Mouse (Mus musculus) kidney, embryonic 15.5 days (tissue): Measurements from ENCODE around the gene Sema4c. TPM values are rescaled to one million over a fixed set of nuclear protein-coding genes. Genes with fewer than 3 reads are reported as not detected.
"Not testable (repeated sequence)": the region's sequence is repeated elsewhere in the genome, so short reads cannot be mapped to it uniquely, and the experiment has no call there.

Source experiments
- ATAC-seq: fragments of 200-750 bp; cut with Nextera tagmentation; replicated peaks from 2 replicates; pipeline ENCODE4 v1.8.0; 2017; ENCODE audit warnings: moderate TSS enrichment; ENCODE audit not compliant: low FRiP score
- H3K27ac ChIP-seq: fragments of 300-500 bp; sonication (generic); 2 replicates; pipeline ENCODE4 v1.5.1; 2015; ENCODE audit warnings: mild to moderate bottlenecking, inconsistent platforms
- H3K27me3 ChIP-seq: fragments of 300-500 bp; sonication (generic); 2 replicates; pipeline ENCODE4 v1.6.1; 2015; ENCODE audit warnings: inconsistent platforms
- H3K36me3 ChIP-seq: fragments of 300-500 bp; sonication (generic); 2 replicates; pipeline ENCODE4 v1.6.1; 2015; ENCODE audit warnings: inconsistent platforms
- H3K4me1 ChIP-seq: fragments of 300-500 bp; sonication (generic); 2 replicates; pipeline ENCODE4 v1.6.1; 2015; ENCODE audit warnings: inconsistent platforms
- H3K4me2 ChIP-seq: fragments of 300-500 bp; sonication (generic); 2 replicates; pipeline ENCODE4 v1.6.1; 2015; ENCODE audit warnings: moderate library complexity, mild to moderate bottlenecking, inconsistent platforms
- H3K4me3 ChIP-seq: fragments of 300-500 bp; sonication (generic); replicated peaks from 2 replicates; pipeline ENCODE4 v1.5.1; 2015; ENCODE audit warnings: mild to moderate bottlenecking, inconsistent platforms
- H3K9ac ChIP-seq: fragments of 300-500 bp; sonication (generic); 2 replicates; pipeline ENCODE4 v1.6.1; 2015; ENCODE audit warnings: mild to moderate bottlenecking, inconsistent platforms
- H3K9me3 ChIP-seq: fragments of 300-500 bp; sonication (generic); replicated peaks from 2 replicates; pipeline ENCODE4 v1.6.1; 2016; ENCODE audit warnings: inconsistent platforms
- WGBS: fragments of 180-500 bp; shearing (Covaris S2); methylation state at CpG from one replicate; pipeline ENCODE4 v1.1.7; 2015; ENCODE audit warnings: mixed read lengths; 5-methylcytosine and 5-hydroxymethylcytosine counted together
- polyA plus RNA-seq: library from polyadenylated mRNA; unstranded; fragments of >200 nt; fragmentation: Nextera tagmentation; extraction: Ambion mirVana; gene quantifications from 2 replicates; pipeline ENCODE4 v1.2.1, GENCODE M21; 2015

The Sema4c gene
- polyA plus RNA-seq, 1 experiment from 2014 or later: 23.3 TPM

DNA sequence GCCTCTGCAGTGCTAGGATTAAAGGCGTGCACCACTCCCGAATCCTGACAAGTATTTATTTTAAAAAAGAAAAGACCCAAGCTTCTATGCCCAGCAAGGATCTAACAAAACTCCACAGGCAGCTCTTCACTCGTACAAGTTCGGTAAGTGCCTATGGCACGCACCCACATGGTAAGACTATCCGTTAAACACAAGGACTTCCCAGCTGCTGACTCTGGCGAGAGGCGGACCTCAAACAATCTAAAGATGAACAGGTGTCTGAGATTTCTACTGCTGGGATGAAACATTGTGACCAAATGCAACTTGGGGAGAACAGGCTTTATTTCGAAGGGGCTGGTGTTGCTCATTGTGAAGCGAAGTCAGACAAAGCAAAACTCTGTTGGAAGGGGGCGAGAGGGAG is 18.0 kb downstream of the Sema4c start:
- WGBS: 90% methylated on average over 11 of the region's 11 CpGs
- Histone ChIP-seq H3K4me3 (no peak overlapping the region), H3K9me3 (no peaks in the 10 kb centered on the region), H3K4me2 (no peak overlapping the region), H3K4me1 (no peaks in the 10 kb centered on the region), H3K36me3 (peaks cover 61% of the 10 kb centered on the region), H3K27ac (no peak overlapping the region), H3K27me3 (no peaks in the 10 kb centered on the region), H3K9ac (no peak overlapping the region)
- no peak for ATAC-seq

DNA sequence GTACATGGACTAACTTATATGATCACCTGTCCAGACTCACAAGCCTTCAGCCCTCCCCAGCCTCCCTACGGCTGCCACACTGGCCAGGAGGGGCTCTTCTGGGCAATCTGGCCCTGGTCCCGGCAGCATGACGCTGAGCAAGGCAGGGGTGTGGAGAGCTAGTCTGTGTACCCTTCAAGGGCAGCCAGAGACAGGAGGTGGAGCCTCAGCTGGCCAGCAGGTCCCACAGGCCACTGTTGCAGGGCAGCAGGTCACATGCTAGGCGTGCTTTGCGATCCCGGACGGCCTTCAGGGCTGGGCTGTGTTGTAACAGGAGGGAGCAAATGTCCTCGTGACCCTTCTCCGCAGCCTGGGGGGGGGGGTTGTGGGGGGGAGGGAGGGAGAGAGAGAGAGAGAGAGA is 19.0 kb downstream of the Sema4c start, which contains the start of gene Gm42417:
Gene Gm42417, minus strand, starts transcription at position 244 of the 400 bp plus-strand sequence.
- 40% methylated on average over 9 of the region's 9 CpGs for WGBS

DNA sequence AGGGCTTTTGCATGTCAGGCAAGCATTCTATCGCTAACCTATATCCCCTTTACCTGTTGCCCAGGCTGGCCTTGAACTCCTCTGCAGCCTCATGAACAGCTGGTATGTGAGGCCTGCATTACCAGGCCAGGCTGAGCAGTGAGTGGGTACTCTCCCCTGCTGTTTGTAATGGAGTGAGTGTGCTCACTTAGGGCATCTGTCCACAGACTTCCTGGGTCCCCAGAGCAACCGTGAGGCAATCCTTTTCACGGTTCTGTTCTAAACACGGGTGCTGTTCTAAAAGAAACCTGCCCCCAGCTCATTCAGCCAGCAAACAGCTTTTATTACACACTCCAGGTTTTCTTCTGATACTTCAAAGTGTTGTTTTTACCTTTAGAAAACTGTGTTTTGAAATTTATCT is 19.4 kb downstream of the Sema4c start:
- ATAC-seq: no peak
- no peak overlapping the region for H3K9ac ChIP-seq
- no peak overlapping the region for H3K27ac ChIP-seq

More for the DNA sequence above, 19.0 kb downstream of the Sema4c start, which contains the start of gene Gm42417:
- no peak; the same call in 1 of the 2 replicates for ATAC-seq
- Histone ChIP-seq H3K4me3 (no peak within 1 kb of the TSS), H3K27ac (no peak within 1 kb of the TSS), H3K27me3 (no peaks in the 10 kb centered on the region), H3K9me3 (no peaks in the 10 kb centered on the region), H3K9ac (no peak within 1 kb of the TSS), H3K4me1 (0 out of 2 replicates have a peak, but pooled peaks cover 1% of the 10 kb centered on the region), H3K36me3 (peaks cover 59% of the 10 kb centered on the region), H3K4me2 (no peak within 1 kb of the TSS)

DNA sequence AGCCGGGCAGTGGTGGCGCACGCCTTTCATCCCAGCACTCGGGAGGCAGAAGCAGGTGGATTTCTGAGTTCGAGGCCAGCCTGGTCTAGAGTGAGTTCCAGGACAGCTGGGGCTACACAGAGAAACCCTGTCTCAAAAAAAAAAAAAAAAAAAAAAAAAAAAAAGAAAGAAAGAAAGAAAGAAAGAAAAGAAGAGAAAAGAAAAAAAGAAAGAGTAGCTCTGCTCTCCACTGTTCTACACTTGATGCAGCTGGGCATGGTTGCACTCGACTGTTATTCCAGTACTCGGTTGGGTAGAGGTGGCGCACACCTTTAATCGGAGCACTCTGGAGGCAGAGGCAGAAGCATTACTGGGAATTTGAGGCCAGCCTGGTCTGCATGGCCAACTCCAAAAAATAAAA is 21.4 kb downstream of the Sema4c start, which contains the start of gene Ankrd23:
Gene Ankrd23, minus strand, starts transcription at position 101 of the 400 bp plus-strand sequence.
- WGBS: 95% methylated on average over 9 of the region's 9 CpGs

More for the DNA sequence above, 19.4 kb downstream of the Sema4c start:
- WGBS: 85% methylated on average over 4 of the region's 4 CpGs
- H3K36me3 ChIP-seq: peaks cover 55% of the 10 kb centered on the region
- 0 out of 2 replicates have a peak, but pooled peaks cover 3% of the 10 kb centered on the region for H3K4me1 ChIP-seq
- H3K9me3 ChIP-seq: no peaks in the 10 kb centered on the region
- H3K4me2 ChIP-seq: no peak overlapping the region
- no peak overlapping the region for H3K4me3 ChIP-seq
- no peaks in the 10 kb centered on the region for H3K27me3 ChIP-seq

DNA sequence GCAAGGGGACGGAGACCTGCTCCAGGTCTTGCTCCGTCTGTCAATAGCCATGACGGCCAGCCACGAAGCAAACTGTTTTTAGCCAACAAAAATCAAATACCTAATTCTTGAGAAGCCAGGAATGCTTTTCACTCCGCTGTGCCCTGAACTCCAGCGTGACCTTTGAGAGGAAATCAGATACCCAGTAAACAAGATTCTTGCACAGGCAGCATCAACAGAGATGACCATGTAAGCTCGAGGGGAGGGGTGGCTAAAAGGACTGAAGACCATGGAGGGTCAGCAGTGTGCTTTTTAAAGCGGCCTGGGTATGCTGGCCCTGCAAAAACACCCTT is 21.8 kb downstream of the Sema4c start:
- Histone ChIP-seq H3K4me1 (0 out of 2 replicates have a peak, but pooled peaks cover 3% of the 10 kb centered on the region), H3K27me3 (no peaks in the 10 kb centered on the region), H3K4me2 (no peak overlapping the region), H3K36me3 (peaks cover 47% of the 10 kb centered on the region), H3K9ac (no peak overlapping the region), H3K9me3 (no peaks in the 10 kb centered on the region), H3K4me3 (no peak overlapping the region), H3K27ac (no peak overlapping the region)
- 66% methylated on average over 8 of the region's 8 CpGs for WGBS
- ATAC-seq: no peak

More for the DNA sequence above, 21.4 kb downstream of the Sema4c start, which contains the start of gene Ankrd23:
- ATAC-seq, H3K4me2 ChIP-seq, H3K9ac ChIP-seq, H3K4me3 ChIP-seq, H3K27me3 ChIP-seq, H3K4me1 ChIP-seq, H3K27ac ChIP-seq, H3K9me3 ChIP-seq: not testable (repeated sequence)
- H3K36me3 ChIP-seq: peaks cover 47% of the 10 kb centered on the region

DNA sequence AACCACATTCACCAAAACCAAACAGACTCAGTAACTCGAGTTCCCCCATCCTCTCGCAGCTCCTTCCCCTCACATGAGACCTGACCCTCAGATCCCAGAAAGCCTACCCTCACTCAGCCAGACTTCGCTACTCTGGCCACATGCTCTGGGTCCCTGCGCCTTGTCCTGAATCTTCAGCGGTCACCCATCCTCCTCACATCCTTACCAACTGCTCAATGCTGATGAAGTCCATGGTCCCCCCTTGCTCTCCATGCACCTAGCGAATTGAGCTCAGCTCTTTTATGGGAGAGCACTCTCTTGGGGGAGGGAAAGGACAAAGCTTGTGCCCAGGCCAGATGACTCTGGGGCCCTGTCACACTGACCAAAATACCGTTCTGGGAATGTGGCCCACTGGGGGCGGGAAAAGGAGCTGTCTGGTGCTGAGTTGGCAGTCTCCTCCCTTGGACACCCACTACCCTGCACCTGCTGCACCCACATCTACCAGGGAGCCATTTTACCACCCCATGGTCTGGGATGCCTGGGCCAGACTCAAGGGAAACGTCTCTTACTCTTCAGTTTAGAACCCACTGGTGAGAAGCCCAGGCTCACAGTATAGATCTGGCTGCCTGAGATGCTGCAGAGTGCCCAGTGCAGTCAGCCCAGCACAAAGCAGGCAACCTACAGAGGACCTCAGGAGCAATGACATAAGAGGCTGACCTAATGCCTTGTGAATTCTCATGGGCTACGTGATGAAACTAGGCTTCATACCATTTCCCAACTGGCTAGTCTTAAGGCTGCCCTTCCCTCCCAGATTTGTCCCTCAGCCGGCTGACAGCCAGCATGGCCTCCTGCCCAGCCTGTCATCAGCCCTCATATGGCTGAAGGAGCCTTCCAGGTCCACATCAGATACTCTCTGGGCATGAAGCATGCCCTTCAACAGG is 22.4 kb downstream of the Sema4c start:
- H3K27ac ChIP-seq: no peak overlapping the region
- 86% methylated on average over 11 of the region's 11 CpGs for WGBS
- peaks cover 47% of the 10 kb centered on the region for H3K36me3 ChIP-seq
- no peak overlapping the region for H3K4me3 ChIP-seq
- no peaks in the 10 kb centered on the region for H3K27me3 ChIP-seq
- H3K4me2 ChIP-seq: no peak overlapping the region
- 0 out of 2 replicates have a peak, but pooled peaks cover 3% of the 10 kb centered on the region for H3K4me1 ChIP-seq
- no peak for ATAC-seq
- H3K9me3 ChIP-seq: no peaks in the 10 kb centered on the region
- no peak overlapping the region for H3K9ac ChIP-seq

DNA sequence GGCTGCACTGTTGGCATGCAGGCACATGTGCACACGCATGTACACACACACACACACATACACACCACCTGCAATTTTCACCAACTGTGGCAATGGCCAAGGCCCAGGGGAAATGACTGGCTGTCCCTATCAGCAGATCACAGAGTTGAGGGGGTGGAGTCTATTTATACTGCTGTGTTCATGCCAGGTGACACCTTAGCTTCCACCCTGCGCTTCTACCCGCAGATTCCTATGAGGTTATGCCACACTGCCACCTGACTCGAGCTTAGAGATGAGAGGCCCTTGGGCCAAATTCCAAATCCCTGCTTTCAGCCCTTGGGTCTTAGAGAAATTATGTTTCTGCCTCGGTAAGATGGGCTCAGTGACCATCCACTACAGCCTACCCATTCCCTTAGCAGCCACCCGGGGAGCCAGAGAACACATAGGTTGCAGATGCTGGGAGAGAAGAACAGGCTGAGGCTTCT is 23.5 kb downstream of the Sema4c start:
- H3K36me3 ChIP-seq: peaks cover 42% of the 10 kb centered on the region
- no peak overlapping the region for H3K27ac ChIP-seq
- no peaks in the 10 kb centered on the region for H3K9me3 ChIP-seq
- no peak overlapping the region for H3K4me2 ChIP-seq
- no peaks in the 10 kb centered on the region for H3K27me3 ChIP-seq
- H3K4me1 ChIP-seq: 0 out of 2 replicates have a peak, but pooled peaks cover 3% of the 10 kb centered on the region
- no peak overlapping the region for H3K4me3 ChIP-seq
- WGBS: 61% methylated on average over 6 of the region's 6 CpGs
- no peak overlapping the region for H3K9ac ChIP-seq
- ATAC-seq: no peak

DNA sequence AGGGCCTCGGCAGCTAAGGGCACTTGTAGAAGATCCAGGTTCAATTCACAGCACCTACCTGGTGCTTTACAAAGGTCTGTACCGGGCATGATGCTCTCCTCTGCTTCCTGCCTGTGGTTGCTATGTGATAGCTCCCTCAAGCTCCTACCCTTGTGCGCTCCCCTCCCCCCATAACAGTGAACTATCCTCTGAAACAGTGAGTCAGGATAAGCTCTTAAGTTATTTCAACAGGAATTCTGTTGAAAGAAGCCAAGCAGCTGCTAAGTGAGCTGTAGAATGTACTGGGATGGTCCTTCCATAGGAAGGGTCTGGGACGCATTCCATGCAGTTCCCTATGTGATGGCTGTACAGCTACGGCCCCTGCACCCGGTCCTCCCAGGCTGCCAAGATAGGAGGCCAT is 24.6 kb downstream of the Sema4c start:
- Histone ChIP-seq H3K27ac (no peak overlapping the region), H3K36me3 (peaks cover 31% of the 10 kb centered on the region), H3K9ac (no peak overlapping the region), H3K4me3 (no peak overlapping the region), H3K9me3 (no peaks in the 10 kb centered on the region), H3K4me2 (no peak overlapping the region), H3K4me1 (0 out of 2 replicates have a peak, but pooled peaks cover 3% of the 10 kb centered on the region), H3K27me3 (no peaks in the 10 kb centered on the region)
- no peak for ATAC-seq
- 76% methylated on average over 6 of the region's 6 CpGs for WGBS

DNA sequence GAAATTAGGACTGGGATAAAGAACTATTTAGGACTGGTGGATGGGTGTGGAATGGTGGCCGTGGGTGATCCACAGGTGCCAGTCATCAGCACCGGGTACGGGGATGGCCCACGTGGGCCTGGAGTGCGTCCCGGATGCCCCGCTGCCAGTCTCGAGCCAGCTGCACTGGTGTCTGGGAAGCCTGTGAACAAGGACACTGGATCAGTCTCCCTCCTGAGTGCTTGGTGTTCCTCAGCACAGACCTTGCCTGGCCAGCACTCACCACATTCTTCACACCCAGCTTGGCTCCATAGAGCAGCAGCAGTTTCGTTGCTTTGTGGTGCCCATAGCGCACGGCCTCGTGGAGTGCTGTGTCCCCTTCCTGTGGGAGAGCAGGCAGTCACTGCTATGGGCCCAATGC is 26.7 kb downstream of the Sema4c start:
- no peaks in the 10 kb centered on the region for H3K9me3 ChIP-seq
- WGBS: 92% methylated on average over 12 of the region's 12 CpGs
- no peak overlapping the region for H3K4me2 ChIP-seq
- no peaks in the 10 kb centered on the region for H3K27me3 ChIP-seq
- 0 out of 2 replicates have a peak, but pooled peaks cover 3% of the 10 kb centered on the region for H3K4me1 ChIP-seq
- no peak for ATAC-seq
- H3K9ac ChIP-seq: no peak overlapping the region
- peaks cover 26% of the 10 kb centered on the region for H3K36me3 ChIP-seq
- H3K27ac ChIP-seq: no peak overlapping the region
- H3K4me3 ChIP-seq: no peak overlapping the region

DNA sequence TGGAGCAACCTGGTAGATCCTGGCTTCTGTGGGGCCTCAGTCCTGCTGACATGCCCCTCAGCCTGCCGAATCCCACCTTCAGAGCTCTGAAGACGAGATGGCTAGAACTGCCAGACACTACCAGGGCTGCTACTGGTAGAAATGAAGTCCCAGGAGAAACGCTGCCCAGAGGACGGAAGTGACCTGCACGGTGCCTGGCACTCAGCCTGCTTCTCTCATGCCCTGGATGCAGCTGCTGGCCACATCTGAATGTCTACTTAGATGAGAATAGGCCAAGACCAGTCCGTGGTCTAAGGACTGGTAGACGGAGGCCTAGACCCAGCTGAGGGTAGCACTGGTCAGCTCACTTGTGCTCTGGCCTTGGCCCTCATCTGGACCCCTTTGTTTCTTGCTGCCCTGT is 27.2 kb downstream of the Sema4c start:
- Histone ChIP-seq H3K9me3 (no peaks in the 10 kb centered on the region), H3K36me3 (peaks cover 28% of the 10 kb centered on the region), H3K4me3 (no peak overlapping the region), H3K9ac (no peak overlapping the region), H3K27ac (no peak overlapping the region), H3K4me1 (0 out of 2 replicates have a peak, but pooled peaks cover 3% of the 10 kb centered on the region), H3K4me2 (no peak overlapping the region), H3K27me3 (no peaks in the 10 kb centered on the region)
- ATAC-seq: no peak
- WGBS: 92% methylated on average over 7 of the region's 7 CpGs

DNA sequence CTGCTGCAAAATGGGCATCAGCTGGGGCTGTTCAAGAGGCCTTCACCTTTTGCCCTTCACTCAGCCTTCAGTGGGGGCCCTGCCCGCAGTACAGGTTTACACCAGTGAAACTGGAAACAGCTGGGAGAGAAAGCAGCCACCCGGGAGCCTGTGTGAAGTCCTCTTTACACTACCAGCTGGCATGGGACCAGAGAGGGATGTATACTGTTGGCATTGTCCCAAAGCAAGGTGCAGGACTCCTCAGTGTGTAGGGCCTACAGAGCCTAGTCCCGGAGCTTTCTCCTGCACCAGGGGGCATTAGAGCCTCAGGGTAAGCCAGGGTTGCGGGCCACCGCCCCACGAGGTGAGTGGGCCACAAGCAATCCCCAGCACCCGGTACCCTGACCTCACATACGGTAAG is 27.7 kb downstream of the Sema4c start:
- peaks cover 33% of the 10 kb centered on the region for H3K36me3 ChIP-seq
- no peak overlapping the region for H3K27ac ChIP-seq
- WGBS: 80% methylated on average over 8 of the region's 8 CpGs

DNA sequence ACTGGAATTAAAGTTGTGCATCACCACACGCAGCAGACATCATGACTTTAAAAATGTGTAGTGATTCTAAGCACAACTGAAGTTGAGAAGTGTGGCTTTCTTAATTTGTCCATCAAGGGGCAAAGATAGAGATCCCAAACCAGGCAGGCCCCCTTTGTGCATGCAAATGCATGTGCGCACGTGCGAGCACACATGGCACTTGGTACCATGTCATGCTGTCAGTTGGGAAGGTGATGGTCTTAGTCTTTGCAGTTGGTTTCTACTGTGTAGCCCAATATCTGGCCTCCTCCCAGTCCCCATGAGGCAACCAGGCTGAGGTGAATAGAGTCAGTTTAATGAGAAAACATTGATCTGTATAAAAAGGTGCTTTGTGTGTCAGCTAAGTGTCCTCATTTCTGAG is 28.3 kb downstream of the Sema4c start:
- 0 out of 2 replicates have a peak, but pooled peaks cover 3% of the 10 kb centered on the region for H3K4me1 ChIP-seq
- WGBS: 94% methylated on average over 4 of the region's 4 CpGs
- no peak overlapping the region for H3K9ac ChIP-seq
- H3K27me3 ChIP-seq: no peaks in the 10 kb centered on the region
- peaks cover 39% of the 10 kb centered on the region for H3K36me3 ChIP-seq
- no peak overlapping the region for H3K27ac ChIP-seq
- H3K4me2 ChIP-seq: no peak overlapping the region
- H3K9me3 ChIP-seq: no peaks in the 10 kb centered on the region
- ATAC-seq: no peak
- H3K4me3 ChIP-seq: no peak overlapping the region

More for the DNA sequence above, 27.7 kb downstream of the Sema4c start:
- 0 out of 2 replicates have a peak, but pooled peaks cover 3% of the 10 kb centered on the region for H3K4me1 ChIP-seq
- ATAC-seq: no peak
- H3K9me3 ChIP-seq: no peaks in the 10 kb centered on the region
- no peak overlapping the region for H3K9ac ChIP-seq
- no peak overlapping the region for H3K4me3 ChIP-seq
- H3K27me3 ChIP-seq: no peaks in the 10 kb centered on the region
- H3K4me2 ChIP-seq: no peak overlapping the region
